Mouse (Mus musculus): ENCODE results near the gene 4930452B06Rik. TPM values are rescaled to one million over a fixed set of nuclear protein-coding genes. Genes with fewer than 3 reads are reported as not detected.

The 4930452B06Rik gene
- total and polyA plus RNA-seq, 3 experiments: not detected

DNA sequence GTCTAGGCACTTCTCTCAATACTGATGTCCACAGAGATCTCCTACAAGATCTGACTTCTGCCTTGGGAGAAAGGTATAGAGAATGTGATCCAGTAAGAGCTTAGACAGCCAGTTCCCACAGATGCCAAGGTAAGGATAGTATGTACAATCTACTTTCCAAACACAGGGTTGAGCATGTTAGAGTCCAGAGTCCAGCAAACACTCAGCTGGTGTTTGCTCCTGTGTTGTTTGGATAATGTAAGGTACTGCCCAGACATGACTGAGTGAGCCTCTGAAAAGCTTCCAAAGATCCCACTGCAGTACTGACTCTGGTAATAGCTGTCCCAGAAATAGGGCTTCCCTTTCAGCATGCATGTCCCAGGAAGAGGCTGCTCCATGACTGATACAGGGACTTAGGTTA is 54.0 kb downstream of the 4930452B06Rik start:
- H3K9me3 ChIP-seq (replicated peaks; ENCODE audit: low read length): no peaks in the 10 kb centered on the region
- dilution Hi-C loops (cut with MboI; ENCODE audit: extremely low pct_ligation_motif_present, extremely low pct_unique_long_range_greater_than_20kb, low sequenced_read_pairs): no loop called here
- H3K27ac ChIP-seq (ENCODE audit: insufficient read depth, low read depth): no peak overlapping the region
- TF ChIP-seq SIN3A (IDR thresholded peaks at IDR 0.05; ENCODE audit: low read length): no peak
- no peak for TF ChIP-seq PAX5 (IDR thresholded peaks at IDR 0.05; ENCODE audit: low read length)
- H3K4me1 ChIP-seq (ENCODE audit: control insufficient read depth in 1 of 2, insufficient read depth in 2 of 2): peaks cover 0 to 3% of the 10 kb centered on the region in 2 experiments; a peak in 1 of 4 replicates
- no peak for DNase-seq (ENCODE audit: extremely low read depth)
- no peak overlapping the region for H3K9ac ChIP-seq (ENCODE audit: insufficient read depth, low read depth)
- no peaks in the 10 kb centered on the region for H3K27me3 ChIP-seq (replicated peaks)
- H3K4me2 ChIP-seq (ENCODE audit: insufficient read depth, low read depth, poor library complexity, severe bottlenecking): no peak overlapping the region
- in situ Hi-C loops (cut with MboI; ENCODE audit: low pct_ligation_motif_present, low pct_unique_long_range_greater_than_20kb, low sequenced_read_pairs): no loop called here
- no peaks in the 10 kb centered on the region for H3K36me3 ChIP-seq (replicated peaks in 1 of 2; ENCODE audit: control insufficient read depth in 1 of 2, insufficient read depth in 1 of 2, low read length in 1 of 2)
- H3K4me3 ChIP-seq (replicated peaks in 1 of 3; ENCODE audit: low read depth in 2 of 3, low read length in 2 of 3, poor library complexity in 1 of 3): no peak overlapping the region
- no peaks in the 10 kb centered on the region for H3K79me2 ChIP-seq (replicated peaks; ENCODE audit: control insufficient read depth, extremely low read depth, insufficient read depth, poor library complexity, severe bottlenecking)

DNA sequence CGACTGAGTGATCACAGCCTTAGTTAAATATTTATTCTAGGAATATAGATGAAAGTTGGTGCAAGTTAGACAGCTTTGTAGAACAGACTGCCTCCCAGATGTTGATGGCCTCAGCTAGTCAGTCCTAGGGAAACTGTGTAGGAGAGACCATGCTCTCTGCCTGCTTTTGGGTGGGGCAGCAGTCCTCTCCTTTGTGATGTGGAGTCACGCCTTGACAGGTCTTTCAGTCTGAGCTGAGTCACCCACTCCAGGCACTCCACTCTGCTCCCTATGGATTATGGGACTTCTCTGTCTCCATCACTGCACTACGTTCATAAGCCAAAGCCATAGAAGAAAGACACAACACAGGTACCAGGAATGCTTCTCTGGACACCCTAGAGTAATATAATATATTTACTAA is 55.9 kb downstream of the 4930452B06Rik start:
- dilution Hi-C loops (cut with MboI; ENCODE audit: extremely low pct_ligation_motif_present, extremely low pct_unique_long_range_greater_than_20kb, low sequenced_read_pairs): no loop called here
- Histone ChIP-seq H3K4me2 (ENCODE audit: insufficient read depth, low read depth, poor library complexity, severe bottlenecking) (no peak overlapping the region), H3K9me3 (replicated peaks; ENCODE audit: low read length) (no peaks in the 10 kb centered on the region), H3K9ac (ENCODE audit: insufficient read depth, low read depth) (no peak overlapping the region), H3K4me1 (ENCODE audit: control insufficient read depth in 1 of 2, insufficient read depth in 2 of 2) (peaks cover 0 to 3% of the 10 kb centered on the region in 2 experiments; a peak in 1 of 4 replicates), H3K4me3 (replicated peaks in 1 of 3; ENCODE audit: low read depth in 2 of 3, low read length in 2 of 3, poor library complexity in 1 of 3) (no peak overlapping the region), H3K36me3 (replicated peaks in 1 of 2; ENCODE audit: control insufficient read depth in 1 of 2, insufficient read depth in 1 of 2, low read length in 1 of 2) (no peaks in the 10 kb centered on the region), H3K27me3 (replicated peaks) (no peaks in the 10 kb centered on the region), H3K27ac (ENCODE audit: insufficient read depth, low read depth) (no peak overlapping the region), H3K79me2 (replicated peaks; ENCODE audit: control insufficient read depth, extremely low read depth, insufficient read depth, poor library complexity, severe bottlenecking) (no peaks in the 10 kb centered on the region)
- in situ Hi-C loops (cut with MboI; ENCODE audit: low pct_ligation_motif_present, low pct_unique_long_range_greater_than_20kb, low sequenced_read_pairs): no loop called here
- TF ChIP-seq UBTF (IDR thresholded peaks at IDR 0.05; ENCODE audit: low read depth, low read length): no peak
- TF ChIP-seq POLR2AphosphoS2 (IDR thresholded peaks at IDR 0.05; ENCODE audit: low read depth, low read length): no peak
- no peak for TF ChIP-seq ETS1 (conservative IDR thresholded peaks at IDR 0.05; ENCODE audit: low read depth, low read length)
- no peak for TF ChIP-seq MAFK (IDR thresholded peaks at IDR 0.05; ENCODE audit: insufficient replicate concordance, low read length)
- no peak for TF ChIP-seq EP300 (IDR thresholded peaks at IDR 0.05; ENCODE audit: low read length)
- TF ChIP-seq POLR2A (IDR thresholded peaks at IDR 0.05; ENCODE audit: low read depth, low read length): no peak
- no peak for TF ChIP-seq MEF2A (IDR thresholded peaks at IDR 0.05; ENCODE audit: borderline replicate concordance, low read depth, low read length)
- no peak for TF ChIP-seq ELF1 (IDR thresholded peaks at IDR 0.05; ENCODE audit: low read depth, low read length)
- no peak for TF ChIP-seq IRF4 (IDR thresholded peaks at IDR 0.05; ENCODE audit: low read depth, low read length)
- TF ChIP-seq CHD2 (IDR thresholded peaks at IDR 0.05; ENCODE audit: low read length): no peak
- no peak for TF ChIP-seq BHLHE40 (IDR thresholded peaks at IDR 0.05; ENCODE audit: low read depth, low read length)
- no peak for DNase-seq (ENCODE audit: extremely low read depth)

DNA sequence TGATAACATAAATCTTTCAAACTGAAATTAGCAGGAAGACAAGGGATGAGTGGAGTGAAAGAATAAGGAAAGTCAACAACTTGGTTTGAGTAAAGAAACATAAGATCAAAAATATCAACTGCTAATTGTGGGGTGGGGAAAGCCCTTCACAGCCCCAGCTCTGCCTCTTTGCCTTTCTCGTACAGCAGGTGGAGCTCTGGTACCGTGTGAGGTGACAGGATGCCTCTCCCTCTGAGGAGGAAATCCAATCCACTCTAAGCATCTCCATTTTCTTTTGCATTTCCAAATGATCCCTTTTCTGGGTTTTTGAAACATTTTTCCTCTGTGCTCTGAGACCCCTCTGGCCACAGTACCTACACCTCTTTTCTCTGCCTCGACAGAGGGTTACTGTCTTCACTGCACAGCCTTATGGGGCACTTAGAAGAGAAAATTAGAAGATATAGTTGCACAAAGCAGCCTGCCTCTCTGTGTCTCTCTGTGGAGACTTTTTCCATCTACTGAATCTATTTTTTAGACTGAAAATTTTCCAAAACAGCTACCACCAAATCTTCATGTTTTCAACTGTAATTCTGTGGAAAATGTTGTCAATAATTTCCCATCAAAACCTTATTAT is 57.4 kb downstream of the 4930452B06Rik start:
- no peak overlapping the region for H3K27ac ChIP-seq (ENCODE audit: insufficient read depth, low read depth)
- H3K27me3 ChIP-seq (replicated peaks): no peaks in the 10 kb centered on the region
- TF ChIP-seq MAX (IDR thresholded peaks at IDR 0.05; ENCODE audit: low read length) (no peak), SMC3 (IDR thresholded peaks at IDR 0.05; ENCODE audit: low read depth, low read length) (peak; percentile 76), RAD21 (IDR thresholded peaks at IDR 0.05; ENCODE audit: low read depth, low read length) (peak; percentile 86), CTCF (conservative IDR thresholded peaks at IDR 0.05 in 1 of 2, IDR thresholded peaks at IDR 0.05 in 1 of 2; ENCODE audit: low read depth in 2 of 2, low read length in 2 of 2) (peak; percentile 69 to 83)
- dilution Hi-C loops (cut with MboI; ENCODE audit: extremely low pct_ligation_motif_present, extremely low pct_unique_long_range_greater_than_20kb, low sequenced_read_pairs): no loop called here
- in situ Hi-C loops (cut with MboI; ENCODE audit: low pct_ligation_motif_present, low pct_unique_long_range_greater_than_20kb, low sequenced_read_pairs): no loop called here
- DNase-seq (ENCODE audit: extremely low read depth): peak; percentile 69
- peaks cover 0 to 3% of the 10 kb centered on the region in 2 experiments; a peak in 1 of 4 replicates for H3K4me1 ChIP-seq (ENCODE audit: control insufficient read depth in 1 of 2, insufficient read depth in 2 of 2)
- H3K36me3 ChIP-seq (replicated peaks in 1 of 2; ENCODE audit: control insufficient read depth in 1 of 2, insufficient read depth in 1 of 2, low read length in 1 of 2): no peaks in the 10 kb centered on the region
- no peaks in the 10 kb centered on the region for H3K9me3 ChIP-seq (replicated peaks; ENCODE audit: low read length)
- no peak overlapping the region for H3K4me2 ChIP-seq (ENCODE audit: insufficient read depth, low read depth, poor library complexity, severe bottlenecking)
- no peak overlapping the region for H3K9ac ChIP-seq (ENCODE audit: insufficient read depth, low read depth)
- H3K4me3 ChIP-seq (replicated peaks in 1 of 3; ENCODE audit: low read depth in 2 of 3, low read length in 2 of 3, poor library complexity in 1 of 3): no peak overlapping the region
- no peaks in the 10 kb centered on the region for H3K79me2 ChIP-seq (replicated peaks; ENCODE audit: control insufficient read depth, extremely low read depth, insufficient read depth, poor library complexity, severe bottlenecking)
